ENCODE assay signal across 8 mouse cellular contexts in the genomic region with DNA sequence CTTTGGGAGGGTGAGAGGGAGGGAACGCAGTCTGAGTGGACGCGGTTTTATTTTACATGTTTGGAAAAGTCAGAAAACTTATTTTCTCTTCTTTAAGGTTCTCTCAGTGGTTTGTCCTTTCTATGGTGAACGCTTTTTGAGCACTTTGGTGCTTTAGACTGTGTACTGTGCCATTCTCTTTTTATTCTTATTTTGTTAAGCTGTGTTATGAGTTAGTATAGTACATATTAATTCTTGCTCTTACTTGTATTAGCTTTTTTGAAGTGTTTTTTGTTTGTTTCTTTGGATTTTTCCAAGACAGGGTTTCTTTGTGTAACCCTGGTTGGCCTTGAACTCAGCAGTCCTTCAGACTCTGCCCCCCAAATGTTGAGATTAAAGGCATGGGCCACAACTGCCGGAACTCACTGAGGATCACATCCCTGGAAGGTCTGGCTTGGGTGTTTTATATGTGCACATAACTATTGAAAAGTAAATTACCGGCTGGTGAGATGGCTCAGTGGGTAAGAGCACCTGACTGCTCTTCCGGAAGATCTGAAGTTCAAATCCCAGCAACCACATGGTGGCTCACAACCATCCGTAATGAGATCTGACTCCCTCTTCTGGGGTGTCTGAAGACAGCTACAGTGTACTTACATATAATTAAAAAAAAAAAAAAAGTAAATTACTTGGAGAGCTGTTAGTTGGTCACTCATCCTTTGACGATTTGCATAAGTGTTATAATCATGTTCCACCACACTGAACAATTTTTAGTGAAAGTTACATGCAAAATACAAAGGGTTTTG. TPM values are rescaled to one million over a fixed set of nuclear protein-coding genes. Genes with fewer than 3 reads are reported as not detected.
DNase-seq lines count a peak whose midpoint lies in the region; ATAC-seq and TF ChIP-seq lines count a peak whose summit lies in the region.

No protein-coding gene starts in this region.

- no peak overlapping the region for H3K9ac ChIP-seq in forebrain, embryonic 14.5 days (ENCODE audit: low read length)

- no peak for TF ChIP-seq POLR2A in myocyte (IDR thresholded peaks at IDR 0.05; ENCODE audit: insufficient read length, low read depth)

- no peaks in the 10 kb centered on the region for H3K36me3 ChIP-seq in forebrain, embryonic 14.5 days (ENCODE audit: control insufficient read depth, insufficient read depth, low read length)
- H3K36me3 ChIP-seq in myocyte (ENCODE audit: control insufficient read depth, insufficient read depth), result no peaks in the 10 kb centered on the region

- WGBS in forebrain, embryonic 14.5 days, result 10% methylated on average over 9 of the region's 9 CpGs

- no peaks in the 10 kb centered on the region for H3K4me1 ChIP-seq in forebrain, embryonic 14.5 days (ENCODE audit: control insufficient read depth, insufficient read depth, low read length)

- H3K79me2 ChIP-seq in myocyte (ENCODE audit: control insufficient read depth, insufficient read depth), result no peaks in the 10 kb centered on the region

- no peaks in the 10 kb centered on the region for H3K9me3 ChIP-seq in forebrain, embryonic 14.5 days (replicated peaks; ENCODE audit: control insufficient read depth, low read length)

- H3K4me2 ChIP-seq in forebrain, embryonic 14.5 days (ENCODE audit: low read length), result no peak overlapping the region
- no peak overlapping the region for H3K4me2 ChIP-seq in myocyte (ENCODE audit: low read depth)

- no peaks in the 10 kb centered on the region for H3K27me3 ChIP-seq in forebrain, embryonic 14.5 days (replicated peaks; ENCODE audit: control insufficient read depth, insufficient read depth, low read length)
- H3K27me3 ChIP-seq in myocyte (ENCODE audit: control insufficient read depth, insufficient read depth, insufficient read length), result no peaks in the 10 kb centered on the region

- ATAC-seq in forebrain, embryonic 14.5 days, result peak; percentile 75; the same call in 1 of the 2 replicates

- 0 out of 2 replicates have a peak overlapping the region, but pooled peaks have one; percentile 6 for H3K27ac ChIP-seq in forebrain, embryonic 14.5 days (ENCODE audit: low read depth, low read length)

- no peak overlapping the region for H3ac ChIP-seq in myocyte (ENCODE audit: control insufficient read depth, insufficient read length)

- DNase-seq in layer of hippocampus, adult 18-20 months (ENCODE audit: low spot score in 2 of 2), result peak; percentile 26 to 42
- no peak for DNase-seq in layer of hippocampus, postnatal 36 days
- DNase-seq in ZHBTc4 (ENCODE audit: low read depth, low spot score) (peak; percentile 79), liver (peak; percentile 45)
- DNase-seq in forebrain, embryonic 14.5 days (ENCODE audit: low spot score), result peak; percentile 87
- peak; percentile 83 for DNase-seq in hindlimb bud, embryonic 11.5 days (ENCODE audit: extremely low spot score, low read depth, low spot score)
- no peak for DNase-seq in ovary, postnatal 14 days (ENCODE audit: low spot score)

- H3K4me3 ChIP-seq in forebrain, embryonic 14.5 days (ENCODE audit: low read depth, low read length), result no peak overlapping the region
- H3K4me3 ChIP-seq in myocyte, result no peak overlapping the region

TF ChIP-seq in myocyte, 11 proteins besides CTCF, POLR2A, EP300 and RAD21:
- TF ChIP-seq USF1 (IDR thresholded peaks at IDR 0.05; ENCODE audit: low read depth) (no peak), SRF (IDR thresholded peaks at IDR 0.05; ENCODE audit: control insufficient read depth, insufficient read length, low read depth) (no peak), CEBPB (IDR thresholded peaks at IDR 0.05; ENCODE audit: insufficient read depth, poor library complexity, severe bottlenecking) (peak; percentile 55; the same call in 1 of the 2 replicates), TCF12 (IDR thresholded peaks at IDR 0.05; ENCODE audit: insufficient read depth, poor library complexity, severe bottlenecking) (no peak), MYOD1 (IDR thresholded peaks at IDR 0.05; ENCODE audit: control insufficient read depth in 1 of 3, insufficient read length in 2 of 3, low read depth in 2 of 3) (no peak), REST (IDR thresholded peaks at IDR 0.05; ENCODE audit: insufficient read depth, insufficient read length) (no peak), E2F4 (IDR thresholded peaks at IDR 0.05; ENCODE audit: insufficient read depth) (no peak), MAX (IDR thresholded peaks at IDR 0.05; ENCODE audit: low read depth) (no peak), TCF3 (IDR thresholded peaks at IDR 0.05; ENCODE audit: insufficient read length, low read depth) (no peak)

RNA-seq across cellular contexts. Expression of a gene that starts 57.8 kb away (rescaled TPM):
- total RNA-seq in layer of hippocampus, adult 18-20 months (2021), result under 1 TPM; 0.15 to 0.23 TPM
- total RNA-seq in layer of hippocampus, postnatal 36 days (2021), result under 1 TPM; 0.25 to 0.43 TPM
- polyA plus RNA-seq in forebrain, embryonic 14.5 days (2014; fragmentation: Nextera tagmentation; extraction: Ambion mirVana), result 0.21 and 0.24 TPM in 2 replicates
- 0.13 TPM for polyA plus RNA-seq in myocyte (2012; fragmentation: generic; extraction: Trizol)

RNA-seq across cellular contexts. Expression of a gene that starts 57.9 kb away (rescaled TPM):
- 1 to 10 TPM; 4.5 to 4.6 TPM for total RNA-seq in layer of hippocampus, adult 18-20 months (2021)
- total RNA-seq in layer of hippocampus, postnatal 36 days (2021), result 1 to 10 TPM; 4.6 to 6.1 TPM
- 4.5 and 8.1 TPM in 2 replicates for polyA plus RNA-seq in forebrain, embryonic 14.5 days (2014; fragmentation: Nextera tagmentation; extraction: Ambion mirVana)
- polyA plus RNA-seq in myocyte (2012; fragmentation: generic; extraction: Trizol), result 3.5 TPM

Comparison
In these comparisons a context has a peak if more than half of its experiments do, and no peak if none do; other contexts are left out.
1. DNase-seq: peak in layer of hippocampus, adult 18-20 months (2 of 2), ZHBTc4 (single experiment), forebrain, embryonic 14.5 days (single experiment), hindlimb bud, embryonic 11.5 days (single experiment) and liver (single experiment); none in layer of hippocampus, postnatal 36 days (0 of 2) and ovary, postnatal 14 days (single experiment).